13 mouse cellular contexts compared by ENCODE assay signal in genomic region chr6:50318590-50319172, GRCm38 (mm10). TPM values are rescaled to one million over a fixed set of nuclear protein-coding genes. Genes with fewer than 3 reads are reported as not detected.
DNase-seq lines count a peak whose midpoint lies in the region; ATAC-seq and TF ChIP-seq lines count a peak whose summit lies in the region.
"Had no signal": no experiment of that assay in that cellular context is flagged by ENCODE, and none has a peak within 500 bp of the region (broad histone marks: within the 10 kb centered on the region; RNA-seq: fewer than 3 reads in every experiment).

No protein-coding gene starts in this region.

- no peak for TF ChIP-seq CTCF in olfactory bulb, adult 2 months (IDR thresholded peaks at IDR 0.05; ENCODE audit: insufficient read depth, low read depth, low read length)

- peak overlapping the region; percentile 24 to 42; a peak in 1 of 4 replicates for H3K27ac ChIP-seq in heart, embryonic 14.5 days (replicated peaks in 1 of 2; ENCODE audit: control insufficient read depth in 1 of 2, insufficient read depth in 1 of 2, low read depth in 2 of 2, low read length in 2 of 2)
- H3K27ac ChIP-seq in olfactory bulb, adult 2 months (ENCODE audit: insufficient read depth, low read depth, low read length) = peak overlapping the region; percentile 25; the same call in 1 of the 2 replicates
- H3K27ac ChIP-seq: limb, embryonic 13.5 days had no signal

- H3K4me1 ChIP-seq in heart, embryonic 14.5 days (ENCODE audit: control insufficient read depth in 2 of 2, insufficient read depth in 2 of 2, low read length in 2 of 2) = peaks cover 15 to 45% of the 10 kb centered on the region in 2 experiments
- peaks cover 42% of the 10 kb centered on the region for H3K4me1 ChIP-seq in olfactory bulb, adult 2 months (ENCODE audit: control insufficient read depth, insufficient read depth, low read length)

- no peaks in the 10 kb centered on the region for H3K9me3 ChIP-seq in heart, embryonic 14.5 days (ENCODE audit: control insufficient read depth, low read length)
- H3K9me3 ChIP-seq: limb, embryonic 13.5 days had no signal

- no peaks in the 10 kb centered on the region for H3K27me3 ChIP-seq in heart, embryonic 14.5 days (ENCODE audit: control insufficient read depth, insufficient read depth, low read length)
- H3K27me3 ChIP-seq: limb, embryonic 13.5 days had no signal

- no peak overlapping the region for H3K4me3 ChIP-seq in heart, embryonic 14.5 days (ENCODE audit: control insufficient read depth in 1 of 2, insufficient read depth in 1 of 2, low read depth in 1 of 2, low read length in 2 of 2)
- no peak overlapping the region for H3K4me3 ChIP-seq in olfactory bulb, adult 2 months (ENCODE audit: insufficient read depth, low read depth, low read length)
- H3K4me3 ChIP-seq: limb, embryonic 13.5 days had no signal

- 0 out of 2 replicates have a peak overlapping the region, but pooled peaks have one; percentile 31 for H3K9ac ChIP-seq in heart, embryonic 14.5 days (ENCODE audit: low read length)
- H3K9ac ChIP-seq: limb, embryonic 13.5 days had no signal

- ATAC-seq in heart, embryonic 14.5 days (ENCODE audit: insufficient number of reproducible peaks, insufficient read depth, low FRiP score, low read depth) = no peak
- ATAC-seq: inflammation-experienced regulatory T-cells, adult 6 months; lung, postnatal 0 days had no signal

- no peak for DNase-seq in heart, adult 8-10 months (ENCODE audit: low spot score)
- DNase-seq in R1 (ENCODE audit: low read depth, low spot score) = peak; percentile 79
- DNase-seq in frontal cortex, postnatal 10 days (ENCODE audit: low spot score in 2 of 2) = peak; percentile 37 to 63
- DNase-seq in urinary bladder, postnatal 36 days (ENCODE audit: low spot score in 2 of 2) = no peak
- DNase-seq in spleen, adult 18-20 months = no peak
- DNase-seq: embryo, embryonic 11 days; kidney, postnatal 36 days; thymus, postnatal 25 days had no signal

- TF ChIP-seq POLR2A in olfactory bulb, adult 2 months (IDR thresholded peaks at IDR 0.05; ENCODE audit: insufficient read depth, low read depth, low read length) = no peak

- H3K4me2 ChIP-seq in heart, embryonic 14.5 days (ENCODE audit: low read length) = no peak overlapping the region
- H3K4me2 ChIP-seq: limb, embryonic 13.5 days had no signal

- peaks cover 19% of the 10 kb centered on the region for H3K36me3 ChIP-seq in heart, embryonic 14.5 days (ENCODE audit: control insufficient read depth, insufficient read depth, low read length)

- WGBS in heart, embryonic 14.5 days = 55% methylated on average over 7 of the region's 7 CpGs
- WGBS in olfactory bulb, adult 2 months = 48% methylated on average over 7 of the region's 7 CpGs

RNA-seq across cellular contexts. Expression of gene Gsdme, which starts 55.0 kb away (rescaled TPM):
- 37.7 and 39.8 TPM in 2 replicates for polyA plus RNA-seq in heart, embryonic 14.5 days (2014; fragmentation: Nextera tagmentation; extraction: Ambion mirVana)
- under 1 TPM; 0.27 to 0.75 (median 0.55) TPM for total RNA-seq in heart, adult 8-10 months (2022)
- not detected in 2 replicates for polyA plus RNA-seq in olfactory bulb, adult 2 months (2012; ENCODE audit: insufficient read depth, insufficient read length, low replicate concordance, missing spikeins)

Comparison
In these comparisons a context has a peak if more than half of its experiments do, and no peak if none do; other contexts are left out.
1. DNase-seq: peak in R1 (single experiment) and frontal cortex, postnatal 10 days (2 of 2); none in heart, adult 8-10 months (single experiment), urinary bladder, postnatal 36 days (0 of 2) and spleen, adult 18-20 months (0 of 2).
2. RNA of gene Gsdme, which starts 55.0 kb away (polyA plus RNA-seq): 37.7 to 39.8 TPM in heart, embryonic 14.5 days; not detected in olfactory bulb, adult 2 months; every median in the first group is over 10 times any median in the second.